Mouse (Mus musculus) heart, postnatal 36 days (tissue): ENCODE measurements around the gene Fem1a. TPM values are rescaled to one million over a fixed set of nuclear protein-coding genes. Genes with fewer than 3 reads are reported as not detected.
"Not testable (repeated sequence)": the region's sequence is repeated elsewhere in the genome, so short reads cannot be mapped to it uniquely, and the experiment has no call there.

Source experiments
- DNase-seq, 2 experiments: peaks; one replicate each; pipeline ENCODE4 v3.0.0; 2021 to 2022
- intact Hi-C: fragments of 180-260 bp; cut with DNase I; formaldehyde crosslinking; loops from one replicate; pipeline ENCODE4 v1.15.1; 2025
- total RNA-seq, 2 experiments: library from RNA; stranded (reverse); gene quantifications; 2 replicates each; pipeline ENCODE4 v1.2.3; 2021

The Fem1a gene
- total RNA-seq, 2 experiments from 2014 or later = 106 to 111 TPM

GRCm38 (mm10) chr17:56251136-56251829 lies 5.3 kb upstream of the Fem1a start:
- intact Hi-C loops = loop anchor here (2.0 kb wide), 2 partner anchors 30 to 294 kb away; no protein-coding TSS in a partner anchor
- peak; percentile 65 to 81 for DNase-seq

- intact Hi-C loops = loop anchor here (1.0 to 5.0 kb wide), 2 partner anchors 122 to 142 kb away; no protein-coding TSS in a partner anchor
- DNase-seq = no peak
Measured at GRCm38 (mm10) chr17:56254695-56255094, 1.9 kb upstream of the Fem1a start.

GRCm38 (mm10) chr17:56255429-56255828 lies 1.2 kb upstream of the Fem1a start:
- intact Hi-C loops = loop anchor here (1.0 to 5.0 kb wide), 2 partner anchors 123 to 143 kb away; no protein-coding TSS in a partner anchor
- DNase-seq = no peak

- intact Hi-C loops = loop anchor here (1.0 to 5.0 kb wide), 2 partner anchors 124 to 144 kb away; no protein-coding TSS in a partner anchor
- DNase-seq = peak; percentile 97 to 99
Measured at GRCm38 (mm10) chr17:56255863-56256238, 759 bp upstream of the Fem1a start.

- intact Hi-C loops = loop anchor here (5.0 kb wide), 1 partner anchor 145 kb away; no protein-coding TSS in a partner anchor
- DNase-seq = peak in 1 of 2 experiments; percentile 52
Measured at GRCm38 (mm10) chr17:56257181-56257894, 728 bp downstream of the Fem1a start.

GRCm38 (mm10) chr17:56258269-56258668 lies 1.7 kb downstream of the Fem1a start:
- intact Hi-C loops = loop anchor here (5.0 kb wide), 1 partner anchor 146 kb away; no protein-coding TSS in a partner anchor
- DNase-seq = peak in 1 of 2 experiments; percentile 5

GRCm38 (mm10) chr17:56258812-56259211 lies 2.2 kb downstream of the Fem1a start:
- intact Hi-C loops = loop anchor here (5.0 kb wide), 1 partner anchor 147 kb away; no protein-coding TSS in a partner anchor

GRCm38 (mm10) chr17:56259301-56260037 lies 2.9 kb downstream of the Fem1a start:
- intact Hi-C loops = loop anchor here (5.0 kb wide), 1 partner anchor 147 kb away; no protein-coding TSS in a partner anchor

More at GRCm38 (mm10) chr17:56258812-56259211, 2.2 kb downstream of the Fem1a start:
- DNase-seq = not testable (repeated sequence)

GRCm38 (mm10) chr17:56261166-56261565 lies 4.6 kb downstream of the Fem1a start:
- DNase-seq = no peak
- intact Hi-C loops = no loop called here

More at GRCm38 (mm10) chr17:56259301-56260037, 2.9 kb downstream of the Fem1a start:
- peak in 1 of 2 experiments; percentile 6 for DNase-seq

GRCm38 (mm10) chr17:56262645-56263094 lies 6.1 kb downstream of the Fem1a start:
- no peak for DNase-seq
- intact Hi-C loops = no loop called here

- DNase-seq = peak; percentile 81 to 82
- intact Hi-C loops = no loop called here
Measured at GRCm38 (mm10) chr17:56264020-56264419, 7.4 kb downstream of the Fem1a start.

- DNase-seq = no peak
- intact Hi-C loops = no loop called here
Measured at GRCm38 (mm10) chr17:56265011-56265410, 8.4 kb downstream of the Fem1a start.

GRCm38 (mm10) chr17:56265869-56266268 lies 9.3 kb downstream of the Fem1a start:
- intact Hi-C loops = no loop called here
- DNase-seq = no peak

- intact Hi-C loops = no loop called here
- DNase-seq = no peak
Measured at GRCm38 (mm10) chr17:56266271-56266670, 9.7 kb downstream of the Fem1a start.

- peak in 1 of 2 experiments; percentile 58 for DNase-seq
- intact Hi-C loops = no loop called here
Measured at GRCm38 (mm10) chr17:56269153-56269630, 12.6 kb downstream of the Fem1a start.

- DNase-seq = peak in 1 of 2 experiments; percentile 2
Measured at GRCm38 (mm10) chr17:56269741-56270140, 13.1 kb downstream of the Fem1a start.

GRCm38 (mm10) chr17:56271609-56272253 lies 15.1 kb downstream of the Fem1a start:
- DNase-seq = no peak
- intact Hi-C loops = no loop called here

More at GRCm38 (mm10) chr17:56269741-56270140, 13.1 kb downstream of the Fem1a start:
- intact Hi-C loops = no loop called here

GRCm38 (mm10) chr17:56272644-56273043 lies 16.0 kb downstream of the Fem1a start:
- no peak for DNase-seq
- intact Hi-C loops = no loop called here

- intact Hi-C loops = no loop called here
- DNase-seq = no peak
Measured at GRCm38 (mm10) chr17:56273482-56273881, 16.9 kb downstream of the Fem1a start.

GRCm38 (mm10) chr17:56273986-56274385 lies 17.4 kb downstream of the Fem1a start:
- intact Hi-C loops = no loop called here
- no peak for DNase-seq
